Mouse (Mus musculus) kidney, adult 2 months (tissue): ENCODE results near the gene Zfp592.

Experiments used
- CTCF ChIP-seq: fragments of 200-500 bp; conservative IDR thresholded peaks from 2 replicates; pipeline ENCODE4 v1.5.1; 2011; ENCODE audit warnings: low read depth, mild to moderate bottlenecking, control low read depth, low read length, moderate library complexity, mixed read lengths; ENCODE audit not compliant: insufficient read depth, insufficient read length
- POLR2A ChIP-seq: fragments of 200-500 bp; IDR thresholded peaks from one replicate; pipeline ENCODE4 v1.6.1; 2011; ENCODE audit warnings: low read depth, low read length, control low read depth

DNA sequence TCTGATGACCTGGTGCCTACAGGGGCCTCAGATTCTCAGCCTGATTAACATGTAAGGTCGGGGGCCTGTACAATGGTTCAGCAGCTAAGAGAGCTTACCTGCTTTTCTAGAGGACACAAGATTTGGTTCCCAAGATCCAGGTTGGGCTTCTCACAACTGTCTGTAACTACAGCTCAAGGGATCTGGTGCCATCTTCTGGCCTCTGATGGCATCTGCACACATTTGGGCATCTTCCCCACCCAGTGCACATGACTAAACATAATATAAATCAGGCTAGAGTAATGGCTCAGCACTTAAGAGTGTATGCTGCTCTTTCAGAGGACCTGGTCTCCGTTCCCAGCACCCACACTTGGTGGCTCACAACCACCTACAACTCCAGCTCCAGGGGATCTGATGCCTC lies 67.4 kb downstream of the Zfp592 start:
- TF ChIP-seq POLR2A (no peak), CTCF (peak; percentile 93)
